Mouse (Mus musculus): ENCODE results near the gene Tmem231. TPM values are rescaled to one million over a fixed set of nuclear protein-coding genes. Genes with fewer than 3 reads are reported as not detected.

Tmem231 gene
- polyA plus RNA-seq, 1 experiment from 2014 or later = 14.8 TPM

GRCm38 (mm10) chr8:111868664-111869063 lies 65.0 kb downstream of the Tmem231 start:
- no peaks in the 10 kb centered on the region for H3K4me1 ChIP-seq
- no peaks in the 10 kb centered on the region for H3K9me3 ChIP-seq (replicated peaks)
- H3K4me3 ChIP-seq = no peak overlapping the region
- no peak for ATAC-seq
- no peak overlapping the region for H3K4me2 ChIP-seq
- H3K9ac ChIP-seq = no peak overlapping the region
- no peak overlapping the region for H3K27ac ChIP-seq
- WGBS = 43% methylated on average over 2 of the region's 2 CpGs
- no peaks in the 10 kb centered on the region for H3K27me3 ChIP-seq
- peaks cover 10% of the 10 kb centered on the region; the same call in 1 of the 2 replicates for H3K36me3 ChIP-seq (ENCODE audit: poor library complexity, severe bottlenecking)

DNA sequence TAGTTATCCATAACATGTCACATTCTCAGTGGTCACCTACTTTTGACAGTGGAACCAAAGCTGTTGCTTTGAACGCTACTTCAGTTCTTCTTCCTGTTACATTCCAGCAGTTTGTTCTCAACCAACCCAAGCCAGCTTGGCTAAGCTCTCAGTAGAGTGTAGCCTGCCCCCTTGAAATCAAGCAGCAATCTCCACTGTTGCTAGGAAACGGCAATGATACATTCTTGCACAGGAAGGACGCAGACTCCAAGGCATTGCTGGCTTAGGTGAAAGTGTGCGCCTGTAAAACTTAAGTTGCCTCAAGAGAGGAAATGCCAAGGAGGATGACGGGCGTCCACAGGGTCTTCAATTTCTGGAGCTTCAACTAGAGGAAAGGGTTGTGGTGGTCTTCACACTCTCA lies 67.8 kb downstream of the Tmem231 start:
- Histone ChIP-seq H3K27me3 (no peaks in the 10 kb centered on the region), H3K4me1 (no peaks in the 10 kb centered on the region), H3K4me3 (no peak overlapping the region), H3K9me3 (replicated peaks) (no peaks in the 10 kb centered on the region), H3K27ac (no peak overlapping the region), H3K36me3 (ENCODE audit: poor library complexity, severe bottlenecking) (peaks cover 10% of the 10 kb centered on the region; the same call in 1 of the 2 replicates), H3K9ac (no peak overlapping the region), H3K4me2 (no peak overlapping the region)
- WGBS = 96% methylated on average over 6 of the region's 6 CpGs
- no peak for ATAC-seq

GRCm38 (mm10) chr8:111865130-111865852 lies 68.4 kb downstream of the Tmem231 start:
- Histone ChIP-seq H3K9me3 (replicated peaks) (no peaks in the 10 kb centered on the region), H3K27me3 (no peaks in the 10 kb centered on the region), H3K4me2 (no peak overlapping the region), H3K4me3 (no peak overlapping the region), H3K36me3 (ENCODE audit: poor library complexity, severe bottlenecking) (peaks cover 10% of the 10 kb centered on the region; the same call in 1 of the 2 replicates), H3K9ac (no peak overlapping the region), H3K4me1 (no peaks in the 10 kb centered on the region), H3K27ac (no peak overlapping the region)
- no peak for ATAC-seq
- WGBS = 95% methylated on average over 8 of the region's 8 CpGs

DNA sequence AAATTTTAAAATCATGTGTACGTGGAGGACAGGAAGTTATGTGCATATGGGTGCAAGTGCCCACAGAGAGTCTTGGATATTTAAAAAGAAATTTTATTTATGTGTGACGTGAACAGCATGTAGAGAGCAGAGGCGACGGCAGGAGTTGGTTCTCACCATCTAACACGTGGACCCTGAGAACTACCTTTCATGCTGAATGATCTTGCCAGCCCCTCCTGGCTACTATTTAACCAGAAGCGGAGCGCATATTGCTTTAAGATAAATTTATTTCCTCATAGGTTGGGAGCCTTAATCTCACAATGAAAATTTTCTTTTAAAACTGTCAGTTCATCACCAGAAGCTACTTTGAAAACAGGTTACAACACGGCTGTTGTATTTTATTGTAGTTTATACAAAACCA lies 69.0 kb downstream of the Tmem231 start:
- no peak overlapping the region for H3K27ac ChIP-seq
- WGBS = 96% methylated on average over 8 of the region's 8 CpGs
- no peaks in the 10 kb centered on the region for H3K27me3 ChIP-seq
- no peak overlapping the region for H3K9ac ChIP-seq
- H3K4me3 ChIP-seq = no peak overlapping the region
- no peak overlapping the region for H3K4me2 ChIP-seq
- no peak for ATAC-seq
- H3K4me1 ChIP-seq = no peaks in the 10 kb centered on the region
- no peaks in the 10 kb centered on the region for H3K9me3 ChIP-seq (replicated peaks)
- peaks cover 10% of the 10 kb centered on the region; the same call in 1 of the 2 replicates for H3K36me3 ChIP-seq (ENCODE audit: poor library complexity, severe bottlenecking)

DNA sequence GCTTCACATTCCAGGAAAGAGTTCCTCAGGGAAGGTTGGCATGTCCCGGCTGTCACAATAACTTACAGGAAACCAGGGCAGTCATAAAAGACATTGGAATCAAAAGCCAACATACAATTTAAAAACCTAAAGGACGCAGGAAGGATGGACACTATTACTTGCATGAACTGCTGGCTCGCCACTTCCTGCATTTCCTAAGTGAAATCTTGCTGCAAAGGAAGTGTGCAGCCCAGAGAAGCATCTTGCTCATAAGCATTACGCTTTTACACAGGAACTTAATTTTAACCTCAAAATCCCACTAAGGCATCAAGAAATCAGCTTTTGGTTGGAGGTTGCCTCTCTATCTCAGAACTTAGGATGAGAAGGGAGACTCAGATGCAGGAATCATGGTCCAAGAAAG lies 70.4 kb downstream of the Tmem231 start:
- no peak overlapping the region for H3K4me3 ChIP-seq
- ATAC-seq = no peak
- no peaks in the 10 kb centered on the region for H3K9me3 ChIP-seq (replicated peaks)
- no peak overlapping the region for H3K9ac ChIP-seq
- no peaks in the 10 kb centered on the region for H3K4me1 ChIP-seq
- 89% methylated on average over 4 of the region's 4 CpGs for WGBS
- H3K27me3 ChIP-seq = no peaks in the 10 kb centered on the region
- no peak overlapping the region for H3K4me2 ChIP-seq
- no peak overlapping the region for H3K27ac ChIP-seq
- peaks cover 10% of the 10 kb centered on the region; the same call in 1 of the 2 replicates for H3K36me3 ChIP-seq (ENCODE audit: poor library complexity, severe bottlenecking)

Other genes starting within 250 kb of the Tmem231 start
- 1.7 TPM in 1 of 2 replicates, not detected in the other for gene Ctrb1, start 242.9 kb downstream of the Tmem231 start, polyA plus RNA-seq (2015; fragmentation: Nextera tagmentation; extraction: Ambion mirVana)
- gene Bcar1, start 190.1 kb downstream of the Tmem231 start, polyA plus RNA-seq (2015; fragmentation: Nextera tagmentation; extraction: Ambion mirVana) = 49.9 and 50.0 TPM in 2 replicates
- gene Cfdp1, start 79.6 kb downstream of the Tmem231 start, polyA plus RNA-seq (2015; fragmentation: Nextera tagmentation; extraction: Ambion mirVana) = 184 and 193 TPM in 2 replicates
- gene Tmem170, start 57.1 kb downstream of the Tmem231 start, polyA plus RNA-seq (2015; fragmentation: Nextera tagmentation; extraction: Ambion mirVana) = 6.7 and 6.8 TPM in 2 replicates
- 2.0 TPM in 2 replicates for gene Chst5, start 23.4 kb downstream of the Tmem231 start, polyA plus RNA-seq (2015; fragmentation: Nextera tagmentation; extraction: Ambion mirVana)
- 456 and 479 TPM in 2 replicates for gene Gabarapl2, start 6.8 kb upstream of the Tmem231 start, polyA plus RNA-seq (2015; fragmentation: Nextera tagmentation; extraction: Ambion mirVana)
- gene Adat1, start 58.4 kb upstream of the Tmem231 start, polyA plus RNA-seq (2015; fragmentation: Nextera tagmentation; extraction: Ambion mirVana) = 10.5 and 12.6 TPM in 2 replicates
- gene Kars, start 77.4 kb upstream of the Tmem231 start, polyA plus RNA-seq (2015; fragmentation: Nextera tagmentation; extraction: Ambion mirVana) = 192 and 198 TPM in 2 replicates
- 39.2 and 44.2 TPM in 2 replicates for gene Terf2ip, start 77.5 kb upstream of the Tmem231 start, polyA plus RNA-seq (2015; fragmentation: Nextera tagmentation; extraction: Ambion mirVana)
- 0.65 and 0.68 TPM in 2 replicates for gene Gm6793, start 81.2 kb upstream of the Tmem231 start, polyA plus RNA-seq (2015; fragmentation: Nextera tagmentation; extraction: Ambion mirVana)

All from forebrain, embryonic 13.5 days (tissue).